Mouse (Mus musculus) neural tube, embryonic 14.5 days (tissue): ENCODE results near the gene Lrrc14b. TPM values are rescaled to one million over a fixed set of nuclear protein-coding genes. Genes with fewer than 3 reads are reported as not detected.

ENCODE experiments used
- ATAC-seq: fragments of 200-750 bp; cut with Nextera tagmentation; 2 replicates; pipeline ENCODE4 v1.8.0; 2017; ENCODE audit warnings: low read depth, mild to moderate bottlenecking, moderate TSS enrichment, moderate library complexity
- H3K27ac ChIP-seq: fragments of 300-500 bp; sonication (generic); 2 replicates; pipeline ENCODE4 v1.5.1; 2014; ENCODE audit warnings: low read depth, mild to moderate bottlenecking, control low read depth, low read length, moderate library complexity, mixed read lengths
- H3K27me3 ChIP-seq: fragments of 300-500 bp; sonication (generic); 2 replicates; pipeline ENCODE4 v1.6.1; 2014; ENCODE audit warnings: low read length; ENCODE audit not compliant: control insufficient read depth, insufficient read depth
- H3K36me3 ChIP-seq: fragments of 300-500 bp; sonication (generic); 2 replicates; pipeline ENCODE4 v1.6.1; 2014; ENCODE audit warnings: low read length, mixed read lengths; ENCODE audit not compliant: control insufficient read depth, insufficient read depth
- H3K4me1 ChIP-seq: fragments of 300-500 bp; sonication (generic); 2 replicates; pipeline ENCODE4 v1.6.1; 2014; ENCODE audit warnings: low read length; ENCODE audit not compliant: control insufficient read depth, insufficient read depth
- H3K4me2 ChIP-seq: fragments of 300-500 bp; sonication (generic); 2 replicates; pipeline ENCODE4 v1.6.1; 2014; ENCODE audit warnings: mild to moderate bottlenecking, low read depth, low read length, control low read depth
- H3K4me3 ChIP-seq: fragments of 300-500 bp; sonication (generic); 2 replicates; pipeline ENCODE4 v1.5.1; 2014; ENCODE audit warnings: low read depth, low read length, control low read depth, mixed read lengths
- H3K9ac ChIP-seq: fragments of 300-500 bp; sonication (generic); replicated peaks from 2 replicates; pipeline ENCODE4 v1.6.1; 2014; ENCODE audit warnings: low read depth, mild to moderate bottlenecking, control low read depth, low read length, mixed read lengths
- H3K9me3 ChIP-seq: fragments of 300-500 bp; sonication (generic); 2 replicates; pipeline ENCODE4 v1.6.1; 2016; ENCODE audit warnings: low read length; ENCODE audit not compliant: control insufficient read depth
- WGBS: fragments of 180-500 bp; shearing (Covaris S2); extraction: QIAGEN DNeasy Blood & Tissue Kit; methylation state at CpG from one replicate; pipeline ENCODE4 v1.1.7; 2014; 5-methylcytosine and 5-hydroxymethylcytosine counted together
- microRNA counts: library from miRNA; unstranded; fragments of <30 nt; microRNA quantifications from one replicate; lab custom pipeline; 2016
- microRNA-seq: library from miRNA; unstranded; fragments of <30 nt; microRNA quantifications from one replicate; pipeline ENCODE4, GENCODE M21; 2016
- polyA plus RNA-seq: library from polyadenylated mRNA; unstranded; fragments of >200 nt; fragmentation: Nextera tagmentation; extraction: Ambion mirVana; gene quantifications from 2 replicates; pipeline ENCODE4 v1.2.1, GENCODE M21; 2014

Lrrc14b gene
- polyA plus RNA-seq, 1 experiment from 2014 or later = not detected

- Histone ChIP-seq H3K4me1 (peaks cover 11% of the 10 kb centered on the region), H3K9ac (no peak overlapping the region), H3K4me3 (no peak overlapping the region), H3K36me3 (peaks cover 15% of the 10 kb centered on the region), H3K4me2 (no peak overlapping the region), H3K27ac (no peak overlapping the region), H3K27me3 (no peaks in the 10 kb centered on the region), H3K9me3 (no peaks in the 10 kb centered on the region)
- no peak for ATAC-seq
- WGBS = 97% methylated on average over 3 of the region's 3 CpGs
Observed at GRCm38 (mm10) chr13:74314616-74315015, 49.2 kb downstream of the Lrrc14b start.

MicroRNAs encoded within 50 kb of the gene (microRNA counts, 519-probe panel; counts per million panel counts)
- not detected for microRNA mmu-miR-692 (lab: Ali Mortazavi, UCI)

Small RNA genes within 50 kb of the gene (microRNA-seq; reads per million reads assigned to microRNA genes)
- gene Mir692-3 = not detected

Other genes with a start within 250 kb of the Lrrc14b start
- 0.13 and 0.28 TPM in 2 replicates for gene Slc9a3, start 242.5 kb downstream of the Lrrc14b start, polyA plus RNA-seq
- 113 and 121 TPM in 2 replicates for gene Exoc3, start 155.3 kb downstream of the Lrrc14b start, polyA plus RNA-seq
- 0.20 and 0.48 TPM in 2 replicates for gene Ahrr, start 71.7 kb downstream of the Lrrc14b start, polyA plus RNA-seq
- gene Pdcd6, start 46.4 kb downstream of the Lrrc14b start, polyA plus RNA-seq = 116 and 122 TPM in 2 replicates
- gene Sdha, start 13.7 kb downstream of the Lrrc14b start, polyA plus RNA-seq = 199 and 210 TPM in 2 replicates
- gene Ccdc127, start 13.7 kb downstream of the Lrrc14b start, polyA plus RNA-seq = 47.4 and 52.5 TPM in 2 replicates
- gene Zfp72, start 26.8 kb upstream of the Lrrc14b start, polyA plus RNA-seq = 7.0 and 9.4 TPM in 2 replicates
- 72.0 and 81.0 TPM in 2 replicates for gene Ftl1-ps1, start 35.7 kb upstream of the Lrrc14b start, polyA plus RNA-seq
- gene Zfp825, start 130.0 kb upstream of the Lrrc14b start, polyA plus RNA-seq = 14.8 and 16.8 TPM in 2 replicates